Mouse (Mus musculus) brain, embryonic 14.5 days (tissue): ENCODE measurements at regions not wholly inside any gene's neighbourhood (a gene's known extent, or its start where the extent isn't known, plus 50 kb on each side); places are given as distances from the start of the nearest gene placed in this dataset.

ENCODE experiments used
- CTCF ChIP-seq: fragments of 200-500 bp; IDR thresholded peaks from 2 replicates; pipeline ENCODE4 v1.5.1; 2012; ENCODE audit warnings: inconsistent platforms, mild to moderate bottlenecking, moderate library complexity, borderline replicate concordance; ENCODE audit not compliant: insufficient read depth, insufficient read length; ENCODE audit errors: extremely low read depth
- POLR2A ChIP-seq: fragments of 200-500 bp; IDR thresholded peaks from 2 replicates; pipeline ENCODE4 v1.6.1; 2012; ENCODE audit warnings: mild to moderate bottlenecking, inconsistent platforms, borderline replicate concordance; ENCODE audit not compliant: poor library complexity, insufficient read depth, insufficient read length, severe bottlenecking; ENCODE audit errors: extremely low read depth

DNA sequence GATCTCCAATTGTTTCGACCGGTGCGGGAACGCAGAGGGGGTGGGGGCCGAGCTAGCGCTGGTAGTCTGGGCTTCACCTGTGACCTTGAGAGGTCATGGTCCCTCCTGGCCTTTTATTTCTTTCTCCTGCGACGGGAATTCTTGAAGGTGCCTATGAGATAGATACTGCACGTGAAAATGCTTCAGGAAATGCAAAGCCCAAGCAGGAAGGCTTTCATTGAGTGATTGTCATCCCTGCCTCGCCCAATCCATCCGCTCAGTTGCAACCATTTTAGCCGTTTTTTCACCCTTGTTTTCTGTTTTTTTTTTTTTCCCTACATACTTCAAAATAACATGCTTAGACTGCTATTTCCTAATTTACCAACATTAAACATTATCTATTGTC is 73.4 kb downstream of the Dmrta2 start:
- no peak for TF ChIP-seq CTCF
- no peak for TF ChIP-seq POLR2A
